ENCODE assay signal across 10 mouse cellular contexts in the genomic region with DNA sequence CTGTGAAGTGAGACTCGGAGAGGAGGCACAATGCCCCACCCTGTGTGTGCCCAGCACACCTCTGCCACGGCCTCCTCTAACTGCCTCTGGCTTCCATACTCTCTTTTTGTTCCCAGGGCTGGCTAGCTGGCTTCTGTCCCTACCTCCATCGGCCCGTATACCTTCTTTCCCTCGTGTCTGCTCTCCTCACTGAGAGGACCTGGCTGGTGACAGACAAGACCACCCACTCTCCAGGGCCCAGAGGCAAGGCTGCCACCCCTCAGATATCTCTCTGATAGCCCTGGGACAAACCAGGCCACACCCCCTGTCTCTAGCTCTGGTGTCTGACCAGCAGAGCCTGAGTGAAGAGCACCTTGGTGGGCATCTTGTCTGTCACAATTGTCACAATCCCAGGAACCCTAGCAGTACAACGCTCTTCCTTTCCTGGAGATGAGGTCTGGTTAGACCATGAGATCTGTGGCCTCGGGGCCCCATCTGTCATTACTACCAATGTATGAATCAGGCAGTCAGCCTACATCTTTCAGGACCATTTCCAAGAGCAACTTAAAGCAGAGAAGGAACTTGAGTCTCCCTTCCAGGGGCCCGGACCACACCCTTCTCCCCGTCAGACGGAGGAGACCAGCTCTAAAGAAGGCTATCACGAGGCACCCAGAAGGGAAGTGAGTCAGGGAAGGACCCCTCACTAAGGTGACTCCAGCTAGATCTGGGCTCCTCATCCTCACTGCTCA. TPM values are rescaled to one million over a fixed set of nuclear protein-coding genes. Genes with fewer than 3 reads are reported as not detected.
DNase-seq lines count a peak whose midpoint lies in the region; ATAC-seq and TF ChIP-seq lines count a peak whose summit lies in the region.
"Had no signal": no experiment of that assay in that cellular context is flagged by ENCODE, and none has a peak within 500 bp of the region (broad histone marks: within the 10 kb centered on the region; RNA-seq: fewer than 3 reads in every experiment).

No protein-coding gene starts in this region.

- peak overlapping the region; percentile 52 for H3K4me3 ChIP-seq in kidney, embryonic 14.5 days (ENCODE audit: low read length)
- H3K4me3 ChIP-seq in MEL (ENCODE audit: control insufficient read depth in 1 of 2, insufficient read depth in 1 of 2, low read depth in 2 of 2, low read length in 2 of 2), result no peak overlapping the region
- H3K4me3 ChIP-seq in embryonic facial prominence, embryonic 12.5 days, result peak overlapping the region; percentile 46
- H3K4me3 ChIP-seq in limb, embryonic 10.5 days, result peak overlapping the region; percentile 52

- TF ChIP-seq CTCF in MEL (IDR thresholded peaks at IDR 0.05 in 2 of 3, conservative IDR thresholded peaks at IDR 0.05 in 1 of 3; ENCODE audit: control insufficient read depth in 1 of 3, insufficient read depth in 1 of 3, low read depth in 2 of 3, low read length in 3 of 3, poor library complexity in 1 of 3, severe bottlenecking in 1 of 3), result no peak

- WGBS in kidney, embryonic 14.5 days, result 62% methylated on average over 11 of the region's 11 CpGs
- 73% methylated on average over 11 of the region's 11 CpGs for WGBS in embryonic facial prominence, embryonic 12.5 days
- WGBS in limb, embryonic 10.5 days, result 73% methylated on average over 11 of the region's 11 CpGs

- H3K79me2 ChIP-seq in MEL (ENCODE audit: control insufficient read depth, insufficient read depth, low read length, poor library complexity), result no peaks in the 10 kb centered on the region

- DNase-seq in kidney, postnatal 36 days, result no peak
- DNase-seq in MEL (ENCODE audit: low read depth, low spot score), result peak; percentile 35
- no peak for DNase-seq in limb, embryonic 10.5 days (ENCODE audit: low spot score)
- DNase-seq in spleen, postnatal 14 days (ENCODE audit: low spot score in 2 of 2), result no peak
- DNase-seq in left cerebral cortex, adult 9 months (ENCODE audit: low spot score in 2 of 2), result no peak
- DNase-seq: lung, adult 18-20 months had no signal

- TF ChIP-seq POLR2A in MEL (IDR thresholded peaks at IDR 0.05; ENCODE audit: control insufficient read depth in 1 of 2, insufficient read depth in 1 of 2, low read depth in 1 of 2, low read length in 2 of 2, poor library complexity in 1 of 2), result no peak

- no peak for ATAC-seq in kidney, embryonic 14.5 days (ENCODE audit: low FRiP score, low TSS enrichment)
- ATAC-seq in embryonic facial prominence, embryonic 12.5 days (ENCODE audit: insufficient number of reproducible peaks, insufficient read depth, low FRiP score, low TSS enrichment), result no peak
- no peak for ATAC-seq in megakaryocyte, adult 5-6 weeks (ENCODE audit: poor library complexity, severe bottlenecking)
- ATAC-seq: Patski had no signal

- peaks cover 4% of the 10 kb centered on the region; the same call in 1 of the 2 replicates for H3K27me3 ChIP-seq in kidney, embryonic 14.5 days (ENCODE audit: control insufficient read depth, insufficient read depth, low read length)
- H3K27me3 ChIP-seq in MEL (ENCODE audit: control insufficient read depth in 1 of 2, insufficient read depth in 2 of 2, low read length in 2 of 2), result peaks cover 6 to 19% of the 10 kb centered on the region in 2 experiments
- H3K27me3 ChIP-seq in embryonic facial prominence, embryonic 12.5 days, result peaks cover 5% of the 10 kb centered on the region; the same call in 1 of the 2 replicates
- peaks cover 29% of the 10 kb centered on the region for H3K27me3 ChIP-seq in limb, embryonic 10.5 days (ENCODE audit: low read depth, poor library complexity, severe bottlenecking)
- H3K27me3 ChIP-seq: Patski had no signal

- TF ChIP-seq EP300 in MEL (IDR thresholded peaks at IDR 0.05; ENCODE audit: low read depth in 1 of 2, low read length in 2 of 2), result no peak

- no peaks in the 10 kb centered on the region for H3K36me3 ChIP-seq in kidney, embryonic 14.5 days (ENCODE audit: control insufficient read depth, insufficient read depth, low read length)
- no peaks in the 10 kb centered on the region for H3K36me3 ChIP-seq in MEL (ENCODE audit: control insufficient read depth in 1 of 2, insufficient read depth in 2 of 2, low read length in 2 of 2)
- no peaks in the 10 kb centered on the region for H3K36me3 ChIP-seq in embryonic facial prominence, embryonic 12.5 days
- no peaks in the 10 kb centered on the region for H3K36me3 ChIP-seq in limb, embryonic 10.5 days

- peak overlapping the region; percentile 72 for H3K4me2 ChIP-seq in kidney, embryonic 14.5 days (replicated peaks; ENCODE audit: low read depth, low read length)
- peak overlapping the region; percentile 68 for H3K4me2 ChIP-seq in embryonic facial prominence, embryonic 12.5 days (replicated peaks)

- H3K27ac ChIP-seq in kidney, embryonic 14.5 days (ENCODE audit: low read depth, low read length), result peak overlapping the region; percentile 63; the same call in 1 of the 2 replicates
- no peak overlapping the region for H3K27ac ChIP-seq in MEL (ENCODE audit: control insufficient read depth, low read depth, low read length)
- H3K27ac ChIP-seq in embryonic facial prominence, embryonic 12.5 days, result no peak overlapping the region
- peak overlapping the region; percentile 77 for H3K27ac ChIP-seq in limb, embryonic 10.5 days

- H3K9ac ChIP-seq in kidney, embryonic 14.5 days (ENCODE audit: low read depth, low read length), result peak overlapping the region; percentile 58
- no peak overlapping the region for H3K9ac ChIP-seq in MEL (ENCODE audit: control insufficient read depth, low read depth, low read length, poor library complexity, severe bottlenecking)
- peak overlapping the region; percentile 50 for H3K9ac ChIP-seq in embryonic facial prominence, embryonic 12.5 days

- H3K4me1 ChIP-seq in kidney, embryonic 14.5 days (ENCODE audit: control insufficient read depth, insufficient read depth, low read length), result peaks cover 71% of the 10 kb centered on the region
- H3K4me1 ChIP-seq in MEL (ENCODE audit: control insufficient read depth in 1 of 2, insufficient read depth in 2 of 2, low read length in 2 of 2), result peaks cover 0 to 5% of the 10 kb centered on the region in 2 experiments; a peak in 1 of 4 replicates
- peaks cover 52% of the 10 kb centered on the region for H3K4me1 ChIP-seq in embryonic facial prominence, embryonic 12.5 days
- H3K4me1 ChIP-seq in limb, embryonic 10.5 days, result peaks cover 79% of the 10 kb centered on the region

- TF ChIP-seq RAD21 in MEL (IDR thresholded peaks at IDR 0.05; ENCODE audit: low read depth, low read length), result no peak

- H3K9me3 ChIP-seq in kidney, embryonic 14.5 days (ENCODE audit: control insufficient read depth, low read length), result no peaks in the 10 kb centered on the region
- H3K9me3 ChIP-seq in MEL (replicated peaks; ENCODE audit: insufficient read depth, low read length), result no peaks in the 10 kb centered on the region
- H3K9me3 ChIP-seq in embryonic facial prominence, embryonic 12.5 days, result no peaks in the 10 kb centered on the region
- no peaks in the 10 kb centered on the region for H3K9me3 ChIP-seq in limb, embryonic 10.5 days (replicated peaks)

TF ChIP-seq in MEL, 35 proteins besides CTCF, POLR2A, EP300 and RAD21:
- TF ChIP-seq UBTF (IDR thresholded peaks at IDR 0.05; ENCODE audit: borderline replicate concordance, insufficient read depth, low read depth, low read length) (no peak), E2F4 (IDR thresholded peaks at IDR 0.05; ENCODE audit: borderline replicate concordance, low read depth, low read length) (no peak), ZMIZ1 (IDR thresholded peaks at IDR 0.05; ENCODE audit: low read depth, low read length) (no peak), TAL1 (IDR thresholded peaks at IDR 0.05; ENCODE audit: low read length) (no peak), MAZ (IDR thresholded peaks at IDR 0.05; ENCODE audit: low read depth, low read length) (no peak), ELF1 (IDR thresholded peaks at IDR 0.05; ENCODE audit: low read depth, low read length) (no peak), POLR2AphosphoS5 (IDR thresholded peaks at IDR 0.05; ENCODE audit: borderline replicate concordance, low read depth, low read length) (no peak), POLR2AphosphoS2 (IDR thresholded peaks at IDR 0.05; ENCODE audit: low read length) (no peak), MYC (IDR thresholded peaks at IDR 0.05; ENCODE audit: low read depth, low read length) (no peak), SIN3A (IDR thresholded peaks at IDR 0.05; ENCODE audit: low read length) (no peak)

RNA-seq across cellular contexts. Expression of a gene that starts 1.0 kb away (rescaled TPM):
- 15.7 and 19.2 TPM in 2 replicates for polyA plus RNA-seq in kidney, embryonic 14.5 days (2014; fragmentation: Nextera tagmentation; extraction: Ambion mirVana)
- total RNA-seq in MEL (2012; rRNA removed), result 0.16 and 0.23 TPM in 2 replicates
- polyA plus RNA-seq in MEL (2012; ENCODE audit: insufficient read depth in 1 of 2, insufficient read length in 2 of 2, low read depth in 1 of 2, low replicate concordance in 2 of 2, missing spikeins in 1 of 2), result under 1 TPM in 1 of 2 experiments, not detected in 1; 0.15 TPM
- polyA plus RNA-seq in embryonic facial prominence, embryonic 12.5 days (2016; fragmentation: Nextera tagmentation; extraction: Ambion mirVana), result 9.1 and 10.8 TPM in 2 replicates
- 2.1 and 5.0 TPM in 2 replicates for polyA plus RNA-seq in limb, embryonic 10.5 days (2016; fragmentation: Nextera tagmentation; extraction: Ambion mirVana)
- total RNA-seq in megakaryocyte, adult 5-6 weeks (2015), result not detected in 2 replicates
- total RNA-seq in megakaryocyte, adult 5-6 weeks (2017), result not detected in 2 replicates

RNA-seq across cellular contexts. Expression of a gene that starts 1.4 kb away (rescaled TPM):
- polyA plus RNA-seq in kidney, embryonic 14.5 days (2014; fragmentation: Nextera tagmentation; extraction: Ambion mirVana), result 0.20 TPM in 1 of 2 replicates, not detected in the other
- total RNA-seq in MEL (2012; rRNA removed), result not detected in 2 replicates
- not detected for polyA plus RNA-seq in MEL (2012; ENCODE audit: insufficient read depth in 1 of 2, insufficient read length in 2 of 2, low read depth in 1 of 2, low replicate concordance in 2 of 2, missing spikeins in 1 of 2)
- 0.40 and 0.56 TPM in 2 replicates for polyA plus RNA-seq in embryonic facial prominence, embryonic 12.5 days (2016; fragmentation: Nextera tagmentation; extraction: Ambion mirVana)
- polyA plus RNA-seq in limb, embryonic 10.5 days (2016; fragmentation: Nextera tagmentation; extraction: Ambion mirVana), result 0.35 TPM in 1 of 2 replicates, not detected in the other
- total RNA-seq in megakaryocyte, adult 5-6 weeks (2015), result not detected in 2 replicates
- total RNA-seq in megakaryocyte, adult 5-6 weeks (2017), result not detected in 2 replicates
- polyA plus RNA-seq: Patski had no signal

Comparison
In these comparisons a context has a peak if more than half of its experiments do, and no peak if none do; other contexts are left out.
1. H3K27ac ChIP-seq: peak in kidney, embryonic 14.5 days (single experiment) and limb, embryonic 10.5 days (single experiment); none in MEL (single experiment) and embryonic facial prominence, embryonic 12.5 days (single experiment).
2. H3K4me3 ChIP-seq: peak in kidney, embryonic 14.5 days (single experiment), embryonic facial prominence, embryonic 12.5 days (single experiment) and limb, embryonic 10.5 days (single experiment); none in MEL (0 of 2).